Mouse (Mus musculus) heart, postnatal 14 days (tissue): ENCODE measurements around the gene Esyt2. TPM values are rescaled to one million over a fixed set of nuclear protein-coding genes. Genes with fewer than 3 reads are reported as not detected.
"Not testable (repeated sequence)": the region's sequence is repeated elsewhere in the genome, so short reads cannot be mapped to it uniquely, and the experiment has no call there.

ENCODE experiments used
- DNase-seq, 2 experiments: peaks; one replicate each; pipeline ENCODE4 v3.0.0; 2021 to 2022
- intact Hi-C: fragments of 180-260 bp; cut with DNase I; formaldehyde crosslinking; loops from one replicate; pipeline ENCODE4 v1.15.1; 2025
- long read RNA-seq, 2 experiments: library from polyadenylated mRNA; stranded (forward); transcript quantifications; one replicate each; pipeline ENCODE4 v2.0.0; 2021
- total RNA-seq, 2 experiments: library from RNA; stranded (reverse); gene quantifications; 2 replicates each; pipeline ENCODE4 v1.2.3; 2021

Gene Esyt2
- total RNA-seq = 10 to 100 TPM; 30.9 to 34.7 TPM
- long read RNA-seq, experiment 1, full-length matches to known transcripts = 18 of 28 reads
- long read RNA-seq, experiment 1, partial matches to known transcripts = 5 of 28 reads
- long read RNA-seq, experiment 1, other reads (novel, unspliced or antisense) = 5 of 28 reads
- long read RNA-seq, experiment 2, full-length matches to known transcripts = 12 of 23 reads
- long read RNA-seq, experiment 2, partial matches to known transcripts = 5 of 23 reads
- long read RNA-seq, experiment 2, other reads (novel, unspliced or antisense) = 6 of 23 reads

DNA sequence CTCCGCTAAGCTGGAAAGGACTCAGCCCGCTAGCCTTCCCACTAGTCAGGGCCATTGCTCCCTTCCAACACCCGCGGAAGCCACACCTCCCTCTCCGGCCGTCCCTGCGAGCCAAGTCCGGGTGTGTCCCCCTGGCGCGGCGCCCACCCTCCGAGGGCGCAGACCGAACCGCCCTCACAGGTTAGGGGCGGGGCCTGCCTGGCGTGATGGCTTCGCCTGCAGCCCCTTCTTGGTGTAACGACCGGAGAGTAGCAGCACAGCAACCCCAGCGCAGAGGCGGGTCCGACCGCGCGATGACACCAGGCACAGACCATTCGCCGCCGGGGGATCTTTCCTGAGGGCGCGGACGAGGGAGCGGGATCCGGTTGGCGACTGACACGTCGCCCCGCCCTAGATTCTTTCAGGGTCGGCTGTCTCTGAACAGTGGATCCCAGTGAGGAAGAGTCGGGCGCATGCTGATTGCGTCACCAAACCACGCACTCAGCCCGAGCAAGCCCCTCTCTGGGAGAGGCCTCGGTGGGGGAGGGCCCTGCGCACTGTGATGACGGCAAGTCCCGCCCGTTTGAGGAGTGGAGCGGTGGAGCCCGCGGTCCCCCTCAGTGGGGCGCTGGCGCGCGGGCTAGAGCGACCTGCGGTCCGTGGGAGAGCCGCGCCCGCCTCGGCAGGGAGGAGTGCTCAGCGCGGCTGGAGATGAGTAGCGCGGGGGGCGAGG, at the start of gene Esyt2:
TSS of gene Esyt2 (plus strand) at position 544 of the 712 bp plus-strand sequence.
- intact Hi-C loops = loop anchor here (5.0 kb wide), 1 partner anchor 41 kb away; no protein-coding TSS in a partner anchor
- peak; percentile 99 to 100 for DNase-seq

DNA sequence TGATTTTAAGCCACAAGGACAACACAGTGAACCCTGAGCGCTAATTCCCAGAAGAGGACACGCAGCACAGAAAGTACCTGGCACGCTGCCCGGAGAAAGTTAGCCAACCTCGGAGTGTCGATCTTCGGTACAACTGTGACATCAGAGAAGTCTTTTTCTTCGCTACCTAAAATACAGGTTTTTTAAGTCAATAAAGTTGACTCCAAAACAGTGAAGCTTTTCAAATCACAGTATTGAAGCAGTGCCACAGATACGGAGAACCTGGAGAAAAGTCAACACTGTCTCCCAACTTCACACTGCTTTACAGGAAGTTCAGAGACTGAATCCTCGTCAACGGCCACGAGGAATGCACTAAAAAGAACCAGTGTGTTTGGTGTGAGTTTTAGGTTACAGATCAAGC, 49.4 kb upstream of the Esyt2 start:
- intact Hi-C loops = loop anchor here (5.0 kb wide), 1 partner anchor 391 kb away; no protein-coding TSS in a partner anchor
- peak; percentile 81 to 86 for DNase-seq

DNA sequence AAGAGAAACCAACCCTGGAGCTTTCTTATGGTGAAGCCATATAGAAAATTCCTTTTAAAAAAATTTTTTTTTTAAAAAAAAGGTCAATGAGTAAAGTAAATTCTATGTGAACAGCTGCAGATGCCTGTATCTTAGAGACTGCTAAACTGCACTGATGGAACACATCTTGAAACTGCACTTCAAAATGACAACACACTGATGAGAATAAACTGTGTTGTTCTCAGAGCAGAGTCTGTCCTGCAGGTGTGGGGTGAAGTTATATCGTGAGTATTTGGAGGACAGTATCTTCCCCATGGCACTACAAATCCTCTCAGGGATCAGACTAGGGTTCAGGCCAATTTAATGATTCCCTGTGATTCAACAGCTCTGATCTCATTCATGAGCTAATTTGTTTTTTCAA, 48.9 kb upstream of the Esyt2 start:
- intact Hi-C loops = loop anchor here (5.0 kb wide), 1 partner anchor 390 kb away; no protein-coding TSS in a partner anchor

DNA sequence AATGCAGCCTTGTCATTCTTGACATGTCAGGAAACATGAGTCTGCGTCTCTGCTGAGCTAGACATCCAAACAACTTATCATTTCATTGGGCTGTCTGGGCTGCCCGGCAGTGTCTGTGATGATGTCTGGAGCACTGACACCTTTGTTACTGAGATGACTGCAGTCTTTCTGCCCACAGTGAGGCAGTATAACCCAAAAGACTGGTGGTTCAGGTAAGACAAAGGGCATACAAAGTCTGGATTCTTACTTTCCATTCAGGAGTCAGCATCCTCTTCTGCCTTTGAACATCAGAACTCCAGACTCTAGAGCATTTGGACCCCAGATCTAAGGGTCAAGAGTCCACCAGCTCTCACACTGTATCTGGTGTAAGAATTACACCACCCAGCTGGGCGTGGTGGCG, 45.6 kb upstream of the Esyt2 start:
- DNase-seq = no peak
- intact Hi-C loops = no loop called here

More for the DNA sequence above, 48.9 kb upstream of the Esyt2 start:
- DNase-seq = no peak

DNA sequence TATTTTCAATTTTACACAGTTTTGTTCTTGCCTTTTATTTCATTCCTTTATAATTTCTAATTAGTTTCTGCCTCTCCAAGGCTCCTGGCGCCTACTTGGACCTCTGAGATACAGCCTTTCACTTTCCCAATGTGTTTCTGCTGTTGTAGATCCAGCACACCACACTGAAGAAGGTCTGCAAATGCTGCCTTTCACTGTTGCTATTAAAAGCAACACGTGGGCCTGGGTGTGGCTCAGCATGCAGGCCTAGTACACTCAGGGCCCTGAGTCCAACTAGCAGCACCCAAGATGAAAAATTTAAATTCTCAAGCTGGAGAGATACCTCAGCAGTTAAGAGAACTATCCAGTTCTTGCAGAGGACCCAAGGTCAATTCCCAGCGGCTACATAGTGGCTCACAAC, 44.3 kb upstream of the Esyt2 start:
- intact Hi-C loops = no loop called here
- DNase-seq = no peak

DNA sequence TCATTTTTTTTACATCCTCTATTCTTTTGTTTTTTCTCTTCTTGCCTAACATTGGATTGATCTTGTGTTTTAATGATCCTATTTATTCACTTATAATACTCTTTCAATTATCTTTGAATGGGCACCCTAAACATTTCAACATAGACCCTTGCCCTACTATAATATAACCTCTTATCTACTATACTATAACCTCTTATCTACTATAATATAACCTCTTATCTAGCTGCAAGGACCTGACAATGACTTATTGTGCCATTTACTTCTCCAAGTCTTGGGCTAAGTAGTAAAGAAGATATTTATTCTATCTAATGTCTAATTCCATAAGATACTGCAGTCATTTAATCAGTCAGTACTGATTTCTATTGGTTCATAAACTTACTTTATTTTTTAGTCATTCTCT, 42.6 kb upstream of the Esyt2 start:
- DNase-seq = no peak
- intact Hi-C loops = no loop called here

DNA sequence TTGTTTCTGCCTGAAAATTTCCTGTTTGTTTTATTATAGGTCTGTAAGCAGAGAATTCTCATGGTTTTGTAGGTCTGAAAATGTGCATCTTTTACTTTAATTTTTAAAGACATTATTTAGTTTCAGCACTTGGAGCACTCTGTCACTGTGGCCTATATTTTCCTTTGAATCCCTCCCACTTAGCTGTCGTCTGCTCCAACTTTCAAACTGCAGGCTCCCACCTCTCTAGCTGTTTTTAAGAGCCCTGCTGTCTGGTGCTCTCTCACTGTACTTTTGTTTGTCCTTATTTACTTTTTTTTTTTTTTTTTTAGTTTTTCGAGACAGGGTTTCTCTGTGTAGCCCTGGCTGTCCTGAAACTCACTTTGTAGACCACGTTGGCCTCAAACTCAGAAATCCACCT, 42.2 kb upstream of the Esyt2 start:
- intact Hi-C loops = no loop called here
- no peak for DNase-seq

DNA sequence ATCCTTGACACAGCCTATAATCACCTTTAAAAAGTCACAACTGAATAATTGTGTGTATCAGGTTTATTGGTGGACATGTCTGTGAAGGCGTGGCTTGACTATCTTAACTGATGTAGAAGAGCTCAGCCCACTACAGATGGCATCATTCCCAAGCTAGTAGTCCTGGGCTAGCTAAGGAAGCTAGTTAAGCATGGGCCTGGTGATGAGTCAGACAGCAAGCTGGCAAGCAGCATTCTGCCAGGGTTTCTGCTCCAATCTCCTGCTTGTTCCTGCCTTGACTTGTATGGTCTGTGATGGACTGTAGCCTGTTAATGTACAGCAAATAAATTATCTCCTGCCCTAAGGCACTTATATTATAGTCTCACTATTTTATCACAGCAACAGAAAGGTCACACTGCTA, 36.4 kb upstream of the Esyt2 start:
- intact Hi-C loops = no loop called here
- no peak for DNase-seq

DNA sequence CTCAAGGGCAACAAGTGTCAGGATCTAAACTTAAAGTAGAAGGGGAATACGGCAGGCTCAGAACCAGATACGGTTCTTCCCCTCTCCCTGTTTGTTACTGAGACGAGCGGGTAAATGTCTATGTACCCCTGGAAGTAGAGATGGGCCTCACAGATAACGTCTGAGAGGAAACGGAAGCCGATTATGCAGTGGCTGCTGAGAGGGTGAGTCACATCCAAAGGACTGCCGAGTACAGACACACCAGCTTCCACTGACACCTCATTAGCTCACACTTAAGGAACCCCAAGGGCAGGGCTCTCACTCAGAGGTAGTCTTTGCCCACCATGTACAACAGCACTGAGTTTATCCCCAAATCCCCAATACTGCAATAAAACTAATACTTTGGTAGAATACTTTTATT, 26.3 kb upstream of the Esyt2 start:
- intact Hi-C loops = no loop called here
- DNase-seq = no peak

DNA sequence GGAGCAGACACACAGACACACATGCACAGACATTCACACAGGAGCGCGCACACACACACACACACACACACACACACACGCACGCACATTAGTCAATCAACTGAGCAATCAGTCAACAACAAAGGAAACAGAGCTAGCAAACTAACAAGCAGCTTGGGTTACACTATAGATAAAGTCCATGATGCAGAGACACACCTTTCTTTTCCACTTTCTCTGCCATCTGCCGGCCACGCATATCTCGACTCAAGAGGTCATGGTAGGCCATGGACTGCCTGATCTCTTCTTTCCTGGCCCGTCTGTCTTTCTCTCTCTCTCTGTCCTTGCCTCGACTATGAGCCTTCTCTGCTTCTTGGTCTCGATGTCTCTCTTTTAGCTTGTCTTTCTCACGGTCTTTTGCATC, 25.4 kb upstream of the Esyt2 start:
- intact Hi-C loops = no loop called here
- DNase-seq = no peak

DNA sequence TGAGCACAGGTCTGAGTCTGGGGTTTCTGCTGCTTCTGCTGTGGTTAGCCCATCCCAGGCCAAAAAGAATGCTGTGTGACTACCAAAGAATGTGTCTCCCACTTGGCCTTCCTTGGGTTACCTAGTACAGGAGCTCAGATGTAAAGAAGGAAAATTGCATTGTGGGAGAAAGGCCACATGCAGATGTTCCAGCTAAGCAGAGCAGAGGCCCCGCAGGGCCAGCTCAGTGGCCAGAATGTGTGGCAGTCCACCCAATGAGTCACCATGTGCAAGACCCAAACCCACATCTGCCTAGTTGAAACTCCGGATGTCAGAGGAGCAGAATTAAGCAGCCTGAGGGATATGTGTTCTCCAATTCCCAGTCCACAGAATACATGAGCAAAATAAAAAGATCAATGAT, 22.7 kb upstream of the Esyt2 start:
- intact Hi-C loops = no loop called here
- no peak for DNase-seq

DNA sequence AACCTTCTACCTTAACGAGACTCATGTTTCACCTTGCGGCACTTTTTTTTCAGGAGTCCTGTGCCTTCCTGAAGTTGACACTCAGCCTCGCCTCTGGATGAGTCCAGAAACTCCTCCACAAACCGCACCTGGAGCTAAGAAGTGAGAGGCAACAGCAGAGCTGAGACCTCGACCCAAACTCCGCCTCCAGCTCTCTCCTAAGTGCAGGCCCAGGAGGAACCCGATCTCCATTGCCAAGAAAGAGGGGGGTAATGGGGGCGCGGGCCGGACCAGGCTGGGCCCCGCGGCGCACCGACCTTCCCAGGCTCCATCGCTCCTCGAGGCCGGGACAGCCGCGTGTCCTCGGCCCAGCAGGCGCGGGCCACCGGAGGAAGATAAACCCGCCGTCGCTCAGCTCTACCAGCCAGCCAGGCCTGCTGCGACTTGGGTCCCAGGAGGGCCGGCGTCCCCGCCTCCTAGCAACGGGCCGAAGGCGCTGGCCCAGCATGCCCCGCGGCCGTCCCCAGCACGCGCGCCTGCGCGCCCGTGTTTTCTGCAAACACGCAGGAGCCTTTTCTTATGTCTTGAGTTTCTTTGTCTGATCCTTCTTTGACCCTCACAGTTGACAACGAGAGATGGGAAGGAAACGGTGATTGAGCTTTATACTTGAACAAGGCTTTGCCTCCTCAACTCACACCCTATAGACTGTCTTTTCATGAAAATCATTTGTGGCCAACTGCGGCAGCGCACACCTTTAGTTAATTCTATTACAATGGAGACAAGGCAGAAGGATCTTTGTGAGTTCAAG, 18.2 kb upstream of the Esyt2 start, which contains the start of gene Wdr60:
TSS of gene Wdr60 (minus strand) at position 468 of the 787 bp plus-strand sequence.
- intact Hi-C loops = no loop called here
- DNase-seq = peak; percentile 90

DNA sequence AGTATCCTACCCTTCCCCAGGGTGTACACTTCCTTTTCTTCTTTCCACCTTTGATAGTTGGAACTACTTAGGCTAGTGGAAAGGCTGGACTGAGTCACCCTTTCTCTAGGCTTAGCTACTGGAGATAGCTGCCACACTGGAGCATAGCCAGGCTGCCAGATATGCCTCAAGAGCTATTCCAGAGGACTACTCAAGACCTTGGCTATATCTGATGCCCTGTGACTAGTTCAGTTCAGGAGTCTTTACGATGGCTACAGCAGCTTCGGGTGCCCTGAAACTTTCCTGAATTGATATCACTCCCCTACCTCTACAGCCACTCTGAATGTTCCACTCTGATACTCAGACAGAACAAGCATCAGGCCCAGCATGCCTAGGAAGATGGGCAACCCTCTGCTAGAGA, 16.2 kb upstream of the Esyt2 start:
- DNase-seq = no peak
- intact Hi-C loops = no loop called here

DNA sequence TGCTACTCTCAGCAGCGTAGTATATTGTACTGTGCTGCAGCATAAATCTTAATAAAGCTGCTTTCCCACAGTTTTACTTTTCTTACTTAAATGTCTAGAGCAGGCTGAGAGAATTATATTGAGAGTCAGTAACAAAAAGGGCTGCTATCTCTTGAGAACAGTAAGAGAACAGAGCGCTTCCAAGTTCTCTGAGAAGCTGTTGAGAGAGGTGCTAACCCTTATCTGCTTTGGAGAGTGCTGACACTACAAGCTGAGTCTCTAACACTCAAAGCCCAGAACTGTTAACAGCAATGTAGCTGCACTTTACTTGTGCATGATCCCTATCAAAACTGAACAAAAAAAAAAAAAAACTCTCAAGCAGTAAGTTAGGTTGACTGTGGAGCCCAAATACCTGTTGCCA, 15.7 kb upstream of the Esyt2 start:
- intact Hi-C loops = no loop called here
- no peak for DNase-seq

DNA sequence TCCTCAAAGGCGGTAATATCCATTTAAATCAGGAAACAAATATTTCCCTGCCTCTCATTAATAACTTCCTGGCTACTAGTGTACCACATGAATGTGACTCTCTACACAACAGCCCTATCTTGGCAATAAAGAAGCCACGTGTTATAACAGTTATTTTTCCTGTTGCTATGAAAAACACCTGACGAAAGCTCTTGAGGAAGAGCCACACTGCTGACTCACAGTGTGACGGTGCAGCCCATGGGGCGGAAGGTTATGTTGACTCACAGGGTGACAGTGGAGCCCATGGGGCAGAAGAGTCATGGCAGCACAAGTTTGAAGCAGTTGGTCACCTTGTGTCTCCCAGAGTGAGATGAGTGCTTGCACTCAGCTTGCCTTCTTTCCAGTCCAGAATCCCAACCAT, 11.5 kb upstream of the Esyt2 start:
- intact Hi-C loops = no loop called here

DNA sequence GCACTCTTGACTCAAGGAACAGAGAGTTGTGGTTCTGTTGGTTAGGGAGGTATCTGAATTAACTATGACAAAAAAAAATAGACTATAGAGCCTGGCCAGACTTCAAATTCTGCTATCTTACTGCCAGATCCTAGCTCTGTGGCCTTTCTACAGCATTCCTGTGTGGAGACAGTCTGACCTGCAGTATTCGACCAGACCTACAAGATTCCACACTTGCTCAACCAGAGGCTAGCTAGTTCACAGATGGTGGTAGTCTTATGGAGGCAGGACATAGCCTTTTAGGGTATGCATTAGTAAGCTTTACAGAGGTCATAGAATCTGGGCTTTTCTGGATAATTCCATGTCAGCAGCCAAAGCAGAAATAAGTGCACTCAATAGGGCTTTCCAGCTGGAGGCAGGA, 10.5 kb upstream of the Esyt2 start:
- DNase-seq = no peak
- intact Hi-C loops = no loop called here

More for the DNA sequence above, 11.5 kb upstream of the Esyt2 start:
- DNase-seq = no peak

DNA sequence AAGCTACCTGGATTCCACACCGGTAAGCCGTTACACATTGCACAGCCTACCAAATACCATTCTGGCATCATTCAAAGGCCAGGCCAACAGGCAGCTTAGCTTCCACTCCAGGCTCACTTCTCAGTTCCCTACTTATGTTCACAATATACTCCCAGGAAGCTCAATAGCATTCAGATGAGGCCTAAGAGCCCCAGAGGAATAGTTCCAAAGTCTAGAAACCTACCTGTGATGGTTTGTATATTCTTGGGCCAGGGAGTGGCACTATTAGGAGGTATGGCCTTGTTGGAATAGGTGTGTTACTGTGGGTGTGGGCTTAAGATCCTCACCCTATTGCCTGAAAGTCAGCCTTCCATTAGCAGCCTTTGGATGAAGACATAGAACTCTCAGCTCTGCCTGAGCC, 9.9 kb upstream of the Esyt2 start:
- no peak for DNase-seq
- intact Hi-C loops = no loop called here

DNA sequence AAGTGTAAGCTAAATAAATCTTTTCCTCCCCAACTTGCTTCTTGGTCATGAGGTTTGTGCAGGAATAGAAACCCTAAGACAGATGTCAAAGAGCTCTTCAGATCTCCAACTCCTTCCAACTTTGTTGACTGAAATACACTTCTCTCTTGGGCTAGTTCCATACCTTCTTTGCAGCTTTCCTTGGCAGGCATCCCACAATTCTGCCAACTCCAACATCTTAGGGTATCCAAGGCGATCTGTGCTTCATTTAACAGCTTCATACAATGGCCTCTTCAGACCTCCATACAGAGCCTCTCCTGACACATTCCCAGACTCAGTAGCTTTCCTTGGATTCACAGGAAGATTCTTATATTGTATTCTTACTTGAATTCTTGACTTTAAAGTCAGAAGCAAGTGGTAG, 7.3 kb upstream of the Esyt2 start:
- intact Hi-C loops = no loop called here
- DNase-seq = no peak

DNA sequence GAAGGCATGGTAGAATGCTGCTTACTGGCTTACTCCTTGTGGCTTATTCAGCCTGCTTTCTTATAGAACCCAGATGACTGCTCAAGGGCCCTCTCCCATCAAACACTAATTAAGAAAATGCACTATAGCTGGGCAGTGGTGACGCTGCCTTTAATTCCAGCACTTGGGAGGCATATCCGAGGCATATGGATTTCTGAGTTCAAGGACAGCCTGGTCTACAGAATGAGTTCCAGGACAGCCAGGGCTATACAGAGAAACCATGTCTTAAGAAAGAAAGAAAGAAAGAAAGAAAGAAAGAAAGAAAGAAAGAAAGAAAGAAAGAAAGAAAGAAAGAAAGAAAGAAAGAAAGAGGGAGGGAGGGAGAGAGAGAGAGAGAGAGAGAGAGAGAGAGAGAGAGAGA, 5.9 kb upstream of the Esyt2 start, which contains the start of gene Gm11027:
TSS of gene Gm11027 (plus strand) at position 301 of the 400 bp plus-strand sequence.
- intact Hi-C loops = loop anchor here (5.0 kb wide), 1 partner anchor 127 kb away; no protein-coding TSS in a partner anchor
- not testable (repeated sequence) for DNase-seq

DNA sequence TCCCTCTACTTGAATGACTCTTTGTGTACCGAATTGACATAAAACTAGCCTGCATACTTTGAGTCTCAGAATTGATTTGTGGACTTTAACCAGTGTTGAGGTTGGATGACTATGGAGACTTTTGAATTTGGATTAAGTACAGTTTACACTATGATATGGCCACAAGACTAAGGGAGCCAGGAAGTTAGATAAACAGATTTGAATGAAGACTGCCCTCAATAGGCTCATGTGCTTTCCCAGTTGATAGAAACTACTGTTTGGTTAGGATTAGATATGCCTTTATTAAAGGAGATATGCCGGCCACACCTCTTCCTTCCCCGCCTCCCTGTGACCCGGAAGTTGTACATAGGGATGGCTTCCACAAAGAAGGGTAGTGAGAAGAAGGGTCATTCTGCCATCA, 5.4 kb upstream of the Esyt2 start:
- no peak for DNase-seq
- intact Hi-C loops = loop anchor here (5.0 kb wide), 1 partner anchor 127 kb away; no protein-coding TSS in a partner anchor

DNA sequence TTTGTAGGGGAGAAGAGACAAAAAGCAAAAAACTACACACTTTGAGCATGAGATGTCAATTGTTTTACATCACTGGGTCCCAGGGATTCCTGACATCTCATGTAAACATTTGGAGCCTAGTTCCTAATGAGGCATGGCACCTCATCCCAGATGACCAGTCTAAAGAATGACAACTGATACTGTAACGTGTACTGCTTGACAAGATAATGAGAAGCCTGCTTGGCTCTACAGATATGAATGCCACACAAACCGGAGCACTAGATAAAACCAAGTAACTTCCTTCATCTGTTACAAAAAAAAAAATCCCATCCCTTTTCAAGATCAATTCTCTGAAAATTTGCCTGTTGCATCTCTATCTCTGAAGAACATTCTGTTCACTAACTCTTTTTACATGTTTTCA, 4.0 kb upstream of the Esyt2 start:
- intact Hi-C loops = loop anchor here (5.0 kb wide), 1 partner anchor 125 kb away; no protein-coding TSS in a partner anchor
- DNase-seq = no peak
